Mouse (Mus musculus): ENCODE measurements around the gene Tanc2. TPM values are rescaled to one million over a fixed set of nuclear protein-coding genes. Genes with fewer than 3 reads are reported as not detected.

Tanc2 gene
- polyA plus RNA-seq, 1 experiment: 8.0 TPM

- H3K4me1 ChIP-seq (ENCODE audit: control insufficient read depth, insufficient read depth, low read length): no peaks in the 10 kb centered on the region
- H3K9ac ChIP-seq (ENCODE audit: low read depth, poor library complexity, severe bottlenecking): no peak overlapping the region
- H3K27ac ChIP-seq (ENCODE audit: insufficient read depth, low read length): no peak overlapping the region
- no peak overlapping the region for H3K4me3 ChIP-seq (ENCODE audit: low read depth, low read length)
- no peaks in the 10 kb centered on the region; the same call in 1 of the 2 replicates for H3K27me3 ChIP-seq (ENCODE audit: control insufficient read depth, insufficient read depth, low read length, poor library complexity, severe bottlenecking)
- H3K9me3 ChIP-seq (replicated peaks; ENCODE audit: control insufficient read depth, insufficient read depth, low read length, poor library complexity, severe bottlenecking): no peaks in the 10 kb centered on the region
- no peaks in the 10 kb centered on the region for H3K36me3 ChIP-seq (ENCODE audit: control insufficient read depth, insufficient read depth, low read length, poor library complexity, severe bottlenecking)
- TF ChIP-seq POLR2A (IDR thresholded peaks at IDR 0.05; ENCODE audit: insufficient read depth, low read length): no peak
These were observed 376.5 kb downstream of the Tanc2 start for GRCm38 (mm10) chr11:105966288-105966687.

GRCm38 (mm10) chr11:105967741-105968574 lies 378.2 kb downstream of the Tanc2 start, which contains the start of gene Ace:
TSS of gene Ace (plus strand) at chr11:105967945.
- no peaks in the 10 kb centered on the region for H3K4me1 ChIP-seq (ENCODE audit: control insufficient read depth, insufficient read depth, low read length)
- peak within 1 kb of the TSS; percentile 48 for H3K9ac ChIP-seq (ENCODE audit: low read depth, poor library complexity, severe bottlenecking)
- no peak within 1 kb of the TSS for H3K27ac ChIP-seq (ENCODE audit: insufficient read depth, low read length)
- H3K4me3 ChIP-seq (ENCODE audit: low read depth, low read length): peak within 1 kb of the TSS; percentile 74
- no peaks in the 10 kb centered on the region; the same call in 1 of the 2 replicates for H3K27me3 ChIP-seq (ENCODE audit: control insufficient read depth, insufficient read depth, low read length, poor library complexity, severe bottlenecking)
- no peaks in the 10 kb centered on the region for H3K36me3 ChIP-seq (ENCODE audit: control insufficient read depth, insufficient read depth, low read length, poor library complexity, severe bottlenecking)
- no peaks in the 10 kb centered on the region for H3K9me3 ChIP-seq (replicated peaks; ENCODE audit: control insufficient read depth, insufficient read depth, low read length, poor library complexity, severe bottlenecking)
- TF ChIP-seq CTCF (IDR thresholded peaks at IDR 0.05; ENCODE audit: low read depth, low read length): no peak
- no peak for TF ChIP-seq EP300 (IDR thresholded peaks at IDR 0.05; ENCODE audit: insufficient read depth, low read depth, low read length)
- TF ChIP-seq POLR2A (IDR thresholded peaks at IDR 0.05; ENCODE audit: insufficient read depth, low read length): no peak

- no peak overlapping the region for H3K9ac ChIP-seq (ENCODE audit: low read depth, poor library complexity, severe bottlenecking)
- H3K9me3 ChIP-seq (replicated peaks; ENCODE audit: control insufficient read depth, insufficient read depth, low read length, poor library complexity, severe bottlenecking): no peaks in the 10 kb centered on the region
- no peaks in the 10 kb centered on the region for H3K36me3 ChIP-seq (ENCODE audit: control insufficient read depth, insufficient read depth, low read length, poor library complexity, severe bottlenecking)
- H3K4me1 ChIP-seq (ENCODE audit: control insufficient read depth, insufficient read depth, low read length): no peaks in the 10 kb centered on the region
- no peak overlapping the region for H3K4me3 ChIP-seq (ENCODE audit: low read depth, low read length)
- TF ChIP-seq CTCF (IDR thresholded peaks at IDR 0.05; ENCODE audit: low read depth, low read length) (no peak), POLR2A (IDR thresholded peaks at IDR 0.05; ENCODE audit: insufficient read depth, low read length) (no peak), EP300 (IDR thresholded peaks at IDR 0.05; ENCODE audit: insufficient read depth, low read depth, low read length) (no peak)
- H3K27ac ChIP-seq (ENCODE audit: insufficient read depth, low read length): no peak overlapping the region
- H3K27me3 ChIP-seq (ENCODE audit: control insufficient read depth, insufficient read depth, low read length, poor library complexity, severe bottlenecking): no peaks in the 10 kb centered on the region; the same call in 1 of the 2 replicates
These were observed 379.2 kb downstream of the Tanc2 start for GRCm38 (mm10) chr11:105968948-105969347.

- Histone ChIP-seq H3K4me1 (ENCODE audit: control insufficient read depth, insufficient read depth, low read length) (no peaks in the 10 kb centered on the region), H3K4me3 (ENCODE audit: low read depth, low read length) (no peak overlapping the region), H3K27me3 (ENCODE audit: control insufficient read depth, insufficient read depth, low read length, poor library complexity, severe bottlenecking) (no peaks in the 10 kb centered on the region; the same call in 1 of the 2 replicates), H3K9me3 (replicated peaks; ENCODE audit: control insufficient read depth, insufficient read depth, low read length, poor library complexity, severe bottlenecking) (no peaks in the 10 kb centered on the region), H3K9ac (ENCODE audit: low read depth, poor library complexity, severe bottlenecking) (no peak overlapping the region), H3K36me3 (ENCODE audit: control insufficient read depth, insufficient read depth, low read length, poor library complexity, severe bottlenecking) (no peaks in the 10 kb centered on the region), H3K27ac (ENCODE audit: insufficient read depth, low read length) (no peak overlapping the region)
- TF ChIP-seq CTCF (IDR thresholded peaks at IDR 0.05; ENCODE audit: low read depth, low read length) (peak; percentile 64), POLR2A (IDR thresholded peaks at IDR 0.05; ENCODE audit: insufficient read depth, low read length) (no peak)
These were observed 379.7 kb downstream of the Tanc2 start for GRCm38 (mm10) chr11:105969516-105969915.

GRCm38 (mm10) chr11:105974593-105974992 lies 384.8 kb downstream of the Tanc2 start:
- no peak for TF ChIP-seq CTCF (IDR thresholded peaks at IDR 0.05; ENCODE audit: low read depth, low read length)
- no peak for TF ChIP-seq EP300 (IDR thresholded peaks at IDR 0.05; ENCODE audit: insufficient read depth, low read depth, low read length)
- no peak for TF ChIP-seq POLR2A (IDR thresholded peaks at IDR 0.05; ENCODE audit: insufficient read depth, low read length)
- H3K36me3 ChIP-seq (ENCODE audit: control insufficient read depth, insufficient read depth, low read length, poor library complexity, severe bottlenecking): no peaks in the 10 kb centered on the region
- H3K4me3 ChIP-seq (ENCODE audit: low read depth, low read length): no peak overlapping the region
- no peaks in the 10 kb centered on the region for H3K9me3 ChIP-seq (replicated peaks; ENCODE audit: control insufficient read depth, insufficient read depth, low read length, poor library complexity, severe bottlenecking)
- no peaks in the 10 kb centered on the region for H3K27me3 ChIP-seq (ENCODE audit: control insufficient read depth, insufficient read depth, low read length, poor library complexity, severe bottlenecking)
- no peaks in the 10 kb centered on the region for H3K4me1 ChIP-seq (ENCODE audit: control insufficient read depth, insufficient read depth, low read length)
- no peak overlapping the region for H3K27ac ChIP-seq (ENCODE audit: insufficient read depth, low read length)
- no peak overlapping the region for H3K9ac ChIP-seq (ENCODE audit: low read depth, poor library complexity, severe bottlenecking)

- no peak overlapping the region for H3K9ac ChIP-seq (ENCODE audit: low read depth, poor library complexity, severe bottlenecking)
- no peaks in the 10 kb centered on the region for H3K4me1 ChIP-seq (ENCODE audit: control insufficient read depth, insufficient read depth, low read length)
- no peaks in the 10 kb centered on the region for H3K27me3 ChIP-seq (ENCODE audit: control insufficient read depth, insufficient read depth, low read length, poor library complexity, severe bottlenecking)
- no peak overlapping the region for H3K4me3 ChIP-seq (ENCODE audit: low read depth, low read length)
- H3K9me3 ChIP-seq (replicated peaks; ENCODE audit: control insufficient read depth, insufficient read depth, low read length, poor library complexity, severe bottlenecking): no peaks in the 10 kb centered on the region
- H3K27ac ChIP-seq (ENCODE audit: insufficient read depth, low read length): no peak overlapping the region
- H3K36me3 ChIP-seq (ENCODE audit: control insufficient read depth, insufficient read depth, low read length, poor library complexity, severe bottlenecking): no peaks in the 10 kb centered on the region
- no peak for TF ChIP-seq POLR2A (IDR thresholded peaks at IDR 0.05; ENCODE audit: insufficient read depth, low read length)
- no peak for TF ChIP-seq CTCF (IDR thresholded peaks at IDR 0.05; ENCODE audit: low read depth, low read length)
- TF ChIP-seq EP300 (IDR thresholded peaks at IDR 0.05; ENCODE audit: insufficient read depth, low read depth, low read length): no peak
These were observed 385.3 kb downstream of the Tanc2 start for GRCm38 (mm10) chr11:105975050-105975449.

Measured in ES-Bruce4 (cell line).